Mouse (Mus musculus) ES-Bruce4 (cell line): ENCODE data around the gene Sstr1.

Source experiments
- CTCF ChIP-seq: IDR thresholded peaks from one replicate; pipeline ENCODE4 v1.8.1; 2011; ENCODE audit warnings: low read depth, low read length
- EP300 ChIP-seq: IDR thresholded peaks from 2 replicates; pipeline ENCODE4 v1.6.1; 2011; ENCODE audit warnings: low read depth, low read length; ENCODE audit not compliant: insufficient read depth
- POLR2A ChIP-seq: IDR thresholded peaks from one replicate; pipeline ENCODE4 v1.8.1; 2011; ENCODE audit warnings: low read length; ENCODE audit not compliant: insufficient read depth

DNA sequence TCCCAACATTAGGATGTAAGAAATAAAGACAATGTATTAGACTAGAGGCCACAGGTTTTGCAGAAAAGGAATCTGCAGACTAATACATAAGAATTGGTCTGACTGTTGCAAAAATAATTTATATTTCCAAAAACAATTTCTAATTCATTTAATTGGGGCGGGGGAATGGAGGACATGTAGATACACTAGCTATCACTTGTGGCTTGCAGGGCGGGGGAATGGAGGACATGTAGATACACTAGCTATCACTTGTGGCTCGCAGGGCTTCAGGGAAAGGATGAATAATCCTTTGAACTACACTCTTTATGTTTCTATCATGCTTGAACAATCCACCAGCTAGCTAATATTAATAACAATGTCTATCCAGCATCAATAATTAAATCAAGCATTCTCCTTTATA, 7.5 kb downstream of the Sstr1 start:
- TF ChIP-seq CTCF, result no peak
- no peak for TF ChIP-seq POLR2A
- TF ChIP-seq EP300, result no peak
